Mouse (Mus musculus) left cerebral cortex, postnatal 14 days (tissue): Measurements from ENCODE around the gene Ttll10. TPM values are rescaled to one million over a fixed set of nuclear protein-coding genes. Genes with fewer than 3 reads are reported as not detected.

ENCODE experiments used
- DNase-seq, 2 experiments: peaks; one replicate each; pipeline ENCODE4 v3.0.0; 2021 to 2022; ENCODE audit warnings: low spot score in 2 of 2, mixed read lengths in 1 of 2
- intact Hi-C: fragments of 180-260 bp; cut with DNase I; formaldehyde crosslinking; loops from one replicate; pipeline ENCODE4 v1.15.1; 2025
- long read RNA-seq, 2 experiments: library from polyadenylated mRNA; stranded (forward); transcript quantifications; one replicate each; pipeline ENCODE4 v2.0.0; 2021
- total RNA-seq, 2 experiments: library from RNA; stranded (reverse); gene quantifications; 2 replicates each; pipeline ENCODE4 v1.2.3; 2021

The Ttll10 gene
- not detected for total RNA-seq
- long read RNA-seq, experiment 1: 0 reads
- long read RNA-seq, experiment 2: 0 reads

GRCm38 (mm10) chr4:156059261-156059660 is at the start of gene Ttll10:
Gene Ttll10, minus strand, starts transcription at chr4:156059414.
- intact Hi-C loops: no loop called here
- DNase-seq: no peak

GRCm38 (mm10) chr4:156103342-156103741 is 44.1 kb upstream of the Ttll10 start:
- DNase-seq: no peak
- intact Hi-C loops: no loop called here

GRCm38 (mm10) chr4:156101481-156101903 is 42.3 kb upstream of the Ttll10 start:
- no peak for DNase-seq
- intact Hi-C loops: no loop called here

GRCm38 (mm10) chr4:156100501-156100900 is 41.3 kb upstream of the Ttll10 start:
- no peak for DNase-seq
- intact Hi-C loops: no loop called here

- no peak for DNase-seq
- intact Hi-C loops: no loop called here
These were observed 40.2 kb upstream of the Ttll10 start for GRCm38 (mm10) chr4:156099427-156099826.

GRCm38 (mm10) chr4:156097770-156098366 is 38.7 kb upstream of the Ttll10 start:
- intact Hi-C loops: no loop called here
- DNase-seq: no peak

- DNase-seq: no peak
- intact Hi-C loops: no loop called here
These were observed 37.0 kb upstream of the Ttll10 start for GRCm38 (mm10) chr4:156096191-156096590.

GRCm38 (mm10) chr4:156093758-156094157 is 34.5 kb upstream of the Ttll10 start:
- DNase-seq: no peak
- intact Hi-C loops: no loop called here

- DNase-seq: no peak
- intact Hi-C loops: no loop called here
These were observed 33.6 kb upstream of the Ttll10 start for GRCm38 (mm10) chr4:156092765-156093164.

- DNase-seq: no peak
- intact Hi-C loops: no loop called here
These were observed 32.0 kb upstream of the Ttll10 start for GRCm38 (mm10) chr4:156091236-156091635.

GRCm38 (mm10) chr4:156087398-156088087 is 28.3 kb upstream of the Ttll10 start:
- no peak for DNase-seq

GRCm38 (mm10) chr4:156085256-156085655 is 26.0 kb upstream of the Ttll10 start:
- no peak for DNase-seq
- intact Hi-C loops: no loop called here

More at GRCm38 (mm10) chr4:156087398-156088087, 28.3 kb upstream of the Ttll10 start:
- intact Hi-C loops: no loop called here

- DNase-seq: no peak
- intact Hi-C loops: no loop called here
These were observed 25.1 kb upstream of the Ttll10 start for GRCm38 (mm10) chr4:156084096-156084879.

- intact Hi-C loops: no loop called here
- DNase-seq: no peak
These were observed 24.1 kb upstream of the Ttll10 start for GRCm38 (mm10) chr4:156083348-156083747.

- intact Hi-C loops: no loop called here
- no peak for DNase-seq
These were observed 23.5 kb upstream of the Ttll10 start for GRCm38 (mm10) chr4:156082621-156083234.

- no peak for DNase-seq
- intact Hi-C loops: no loop called here
These were observed 18.5 kb upstream of the Ttll10 start for GRCm38 (mm10) chr4:156077499-156078301.

GRCm38 (mm10) chr4:156076911-156077382 is 17.7 kb upstream of the Ttll10 start:
- intact Hi-C loops: no loop called here
- DNase-seq: no peak

GRCm38 (mm10) chr4:156070716-156071115 is 11.5 kb upstream of the Ttll10 start:
- no peak for DNase-seq
- intact Hi-C loops: no loop called here

GRCm38 (mm10) chr4:156070276-156070675 is 11.1 kb upstream of the Ttll10 start:
- no peak for DNase-seq
- intact Hi-C loops: no loop called here
